Mouse (Mus musculus): ENCODE results near the gene Ccdc9. TPM values are rescaled to one million over a fixed set of nuclear protein-coding genes. Genes with fewer than 3 reads are reported as not detected.
"Not testable (repeated sequence)": the region's sequence is repeated elsewhere in the genome, so short reads cannot be mapped to it uniquely, and the experiment has no call there.

Gene Ccdc9
- polyA plus RNA-seq, 1 experiment from 2014 or later: 49.5 TPM

GRCm38 (mm10) chr7:16312672-16313311 is 26.2 kb upstream of the Ccdc9 start:
- ATAC-seq (ENCODE audit: low FRiP score, low read depth): no peak
- 1% methylated on average over 12 of the region's 12 CpGs for WGBS
- Histone ChIP-seq H3K9ac (peak overlapping the region; percentile 91), H3K9me3 (no peaks in the 10 kb centered on the region), H3K4me1 (peaks cover 53% of the 10 kb centered on the region), H3K4me3 (peak overlapping the region; percentile 80), H3K27ac (peak overlapping the region; percentile 75), H3K36me3 (peaks cover 9% of the 10 kb centered on the region), H3K4me2 (replicated peaks) (peak overlapping the region; percentile 99), H3K27me3 (replicated peaks) (0 out of 2 replicates have a peak, but pooled peaks cover 3% of the 10 kb centered on the region)

GRCm38 (mm10) chr7:16312011-16312671 is 25.5 kb upstream of the Ccdc9 start:
- WGBS: under 1% methylated on average over 44 of the region's 49 CpGs
- H3K27me3 ChIP-seq (replicated peaks): 0 out of 2 replicates have a peak, but pooled peaks cover 3% of the 10 kb centered on the region
- H3K9ac ChIP-seq: peak overlapping the region; percentile 91
- H3K36me3 ChIP-seq: peaks cover 3% of the 10 kb centered on the region
- H3K4me1 ChIP-seq: peaks cover 53% of the 10 kb centered on the region
- peak overlapping the region; percentile 80 for H3K4me3 ChIP-seq
- H3K4me2 ChIP-seq (replicated peaks): peak overlapping the region; percentile 99
- H3K9me3 ChIP-seq: no peaks in the 10 kb centered on the region
- H3K27ac ChIP-seq: peak overlapping the region; percentile 75
- ATAC-seq (ENCODE audit: low FRiP score, low read depth): no peak

GRCm38 (mm10) chr7:16311453-16312004 is 24.9 kb upstream of the Ccdc9 start:
- Histone ChIP-seq H3K4me2 (replicated peaks) (peak overlapping the region; percentile 99), H3K9me3 (no peaks in the 10 kb centered on the region), H3K36me3 (no peaks in the 10 kb centered on the region), H3K4me1 (peaks cover 53% of the 10 kb centered on the region), H3K27ac (peak overlapping the region; percentile 75; the same call in 1 of the 2 replicates), H3K4me3 (peak overlapping the region; percentile 80), H3K27me3 (replicated peaks) (0 out of 2 replicates have a peak, but pooled peaks cover 3% of the 10 kb centered on the region), H3K9ac (peak overlapping the region; percentile 91)
- WGBS: under 1% methylated on average over 14 of the region's 14 CpGs
- ATAC-seq (ENCODE audit: low FRiP score, low read depth): no peak

GRCm38 (mm10) chr7:16310521-16311452 is 24.2 kb upstream of the Ccdc9 start:
- Histone ChIP-seq H3K9ac (peak overlapping the region; percentile 91), H3K27ac (no peak overlapping the region), H3K4me3 (peak overlapping the region; percentile 80), H3K36me3 (no peaks in the 10 kb centered on the region), H3K4me2 (replicated peaks) (peak overlapping the region; percentile 99), H3K27me3 (replicated peaks) (0 out of 2 replicates have a peak, but pooled peaks cover 3% of the 10 kb centered on the region), H3K4me1 (peaks cover 53% of the 10 kb centered on the region), H3K9me3 (no peaks in the 10 kb centered on the region)
- WGBS: under 1% methylated on average over 31 of the region's 31 CpGs
- 0 out of 2 replicates have a peak, but pooled peaks have one; percentile 6 for ATAC-seq (ENCODE audit: low FRiP score, low read depth)

GRCm38 (mm10) chr7:16310020-16310520 is 23.5 kb upstream of the Ccdc9 start:
- Histone ChIP-seq H3K27me3 (replicated peaks) (0 out of 2 replicates have a peak, but pooled peaks cover 3% of the 10 kb centered on the region), H3K9ac (peak overlapping the region; percentile 66), H3K4me2 (replicated peaks) (peak overlapping the region; percentile 99), H3K27ac (0 out of 2 replicates have a peak overlapping the region, but pooled peaks have one; percentile 37), H3K4me1 (peaks cover 53% of the 10 kb centered on the region), H3K36me3 (no peaks in the 10 kb centered on the region), H3K4me3 (peak overlapping the region; percentile 80), H3K9me3 (no peaks in the 10 kb centered on the region)
- 0 out of 2 replicates have a peak, but pooled peaks have one; percentile 12 for ATAC-seq (ENCODE audit: low FRiP score, low read depth)
- 0% methylated on average over 41 of the region's 56 CpGs for WGBS

GRCm38 (mm10) chr7:16309318-16310019 is 22.9 kb upstream of the Ccdc9 start:
- Histone ChIP-seq H3K27me3 (replicated peaks) (0 out of 2 replicates have a peak, but pooled peaks cover 3% of the 10 kb centered on the region), H3K4me3 (peak overlapping the region; percentile 80), H3K4me2 (replicated peaks) (peak overlapping the region; percentile 99), H3K4me1 (peaks cover 52% of the 10 kb centered on the region), H3K9ac (peak overlapping the region; percentile 66), H3K27ac (0 out of 2 replicates have a peak overlapping the region, but pooled peaks have one; percentile 37), H3K36me3 (no peaks in the 10 kb centered on the region), H3K9me3 (no peaks in the 10 kb centered on the region)
- ATAC-seq (ENCODE audit: low FRiP score, low read depth): peak; percentile 14
- under 1% methylated on average over 61 of the region's 61 CpGs for WGBS

- Histone ChIP-seq H3K4me2 (replicated peaks) (peak overlapping the region; percentile 99), H3K36me3 (no peaks in the 10 kb centered on the region), H3K27ac (no peak overlapping the region), H3K27me3 (replicated peaks) (0 out of 2 replicates have a peak, but pooled peaks cover 3% of the 10 kb centered on the region), H3K9ac (peak overlapping the region; percentile 66), H3K4me1 (peaks cover 48% of the 10 kb centered on the region), H3K4me3 (peak overlapping the region; percentile 80), H3K9me3 (no peaks in the 10 kb centered on the region)
- no peak for ATAC-seq (ENCODE audit: low FRiP score, low read depth)
- 42% methylated on average over 16 of the region's 16 CpGs for WGBS
These were observed 22.1 kb upstream of the Ccdc9 start for GRCm38 (mm10) chr7:16308555-16309317.

- H3K9me3 ChIP-seq; H3K36me3 ChIP-seq; ATAC-seq (ENCODE audit: low FRiP score, low read depth); H3K27ac ChIP-seq; H3K27me3 ChIP-seq (replicated peaks): not testable (repeated sequence)
- 77% methylated on average over 1 of the region's 1 CpGs for WGBS
- H3K9ac ChIP-seq: peak within 1 kb of the TSS; percentile 66
- peak within 1 kb of the TSS; percentile 99 for H3K4me2 ChIP-seq (replicated peaks)
- H3K4me1 ChIP-seq: peaks cover 42% of the 10 kb centered on the region
- H3K4me3 ChIP-seq: peak within 1 kb of the TSS; percentile 80
These were observed 21.5 kb upstream of the Ccdc9 start, which contains the start of gene Bbc3 for GRCm38 (mm10) chr7:16308093-16308492. TSS of gene Bbc3 (plus strand) at chr7:16308393.

- H3K4me3 ChIP-seq; H3K27me3 ChIP-seq (replicated peaks); H3K27ac ChIP-seq; H3K9ac ChIP-seq; H3K9me3 ChIP-seq; H3K36me3 ChIP-seq; H3K4me2 ChIP-seq (replicated peaks); ATAC-seq (ENCODE audit: low FRiP score, low read depth): not testable (repeated sequence)
- WGBS: 73% methylated on average over 6 of the region's 6 CpGs
- peaks cover 32% of the 10 kb centered on the region for H3K4me1 ChIP-seq
These were observed 20.5 kb upstream of the Ccdc9 start for GRCm38 (mm10) chr7:16307141-16307540.

GRCm38 (mm10) chr7:16299419-16300035 is 12.9 kb upstream of the Ccdc9 start:
- Histone ChIP-seq H3K4me3 (peak overlapping the region; percentile 43), H3K27ac (0 out of 2 replicates have a peak overlapping the region, but pooled peaks have one; percentile 42), H3K9ac (peak overlapping the region; percentile 51), H3K4me1 (peaks cover 36% of the 10 kb centered on the region), H3K4me2 (replicated peaks) (peak overlapping the region; percentile 80), H3K27me3 (replicated peaks) (no peaks in the 10 kb centered on the region), H3K9me3 (no peaks in the 10 kb centered on the region), H3K36me3 (no peaks in the 10 kb centered on the region)
- under 1% methylated on average over 52 of the region's 52 CpGs for WGBS
- ATAC-seq (ENCODE audit: low FRiP score, low read depth): peak; percentile 89

All from neural tube, embryonic 12.5 days (tissue).